Mouse (Mus musculus): ENCODE data around the gene Tmem41a. TPM values are rescaled to one million over a fixed set of nuclear protein-coding genes. Genes with fewer than 3 reads are reported as not detected.

Gene Tmem41a
- polyA plus RNA-seq, 1 experiment from 2014 or later: 102 TPM

- Histone ChIP-seq H3K9me3 (ENCODE audit: control insufficient read depth, low read length) (no peaks in the 10 kb centered on the region; the same call in 1 of the 2 replicates), H3K27me3 (replicated peaks; ENCODE audit: control insufficient read depth, insufficient read depth, low read length) (no peaks in the 10 kb centered on the region), H3K36me3 (ENCODE audit: control insufficient read depth, insufficient read depth, low read length) (no peaks in the 10 kb centered on the region), H3K27ac (ENCODE audit: low read length) (no peak overlapping the region), H3K4me2 (ENCODE audit: low read depth, low read length) (no peak overlapping the region), H3K4me1 (ENCODE audit: control insufficient read depth, insufficient read depth, low read length) (peaks cover 2% of the 10 kb centered on the region), H3K4me3 (ENCODE audit: low read length) (no peak overlapping the region), H3K9ac (ENCODE audit: low read depth, low read length) (no peak overlapping the region)
- ATAC-seq: no peak
- WGBS: 94% methylated on average over 9 of the region's 9 CpGs
These were observed 35.8 kb upstream of the Tmem41a start for GRCm38 (mm10) chr16:21983146-21983545.

DNA sequence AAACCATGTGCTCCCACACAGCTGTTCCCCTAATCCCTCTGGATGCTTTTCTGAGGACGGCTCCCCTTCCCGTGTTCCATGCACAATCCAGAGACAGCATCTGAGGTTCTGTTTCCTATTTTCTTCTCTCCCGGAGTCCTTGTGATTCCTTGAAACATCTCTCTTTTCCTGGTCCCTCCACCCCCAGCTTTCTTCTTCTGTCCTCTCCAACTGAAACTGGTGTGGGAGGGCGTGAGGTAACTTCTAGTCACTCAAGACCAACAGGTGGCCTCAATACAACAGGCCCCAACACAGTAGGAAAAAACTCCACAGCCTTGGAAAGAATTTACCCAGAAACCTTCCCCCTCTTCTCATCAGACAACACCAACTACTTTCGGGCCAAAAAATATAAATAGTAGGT, 30.0 kb upstream of the Tmem41a start:
- no peak overlapping the region for H3K4me2 ChIP-seq (ENCODE audit: low read depth, low read length)
- no peaks in the 10 kb centered on the region for H3K27me3 ChIP-seq (replicated peaks; ENCODE audit: control insufficient read depth, insufficient read depth, low read length)
- no peaks in the 10 kb centered on the region for H3K4me1 ChIP-seq (ENCODE audit: control insufficient read depth, insufficient read depth, low read length)
- ATAC-seq: no peak
- H3K36me3 ChIP-seq (ENCODE audit: control insufficient read depth, insufficient read depth, low read length): no peaks in the 10 kb centered on the region
- no peak overlapping the region for H3K4me3 ChIP-seq (ENCODE audit: low read length)
- no peak overlapping the region for H3K27ac ChIP-seq (ENCODE audit: low read length)
- WGBS: 69% methylated on average over 5 of the region's 5 CpGs
- H3K9ac ChIP-seq (ENCODE audit: low read depth, low read length): no peak overlapping the region
- no peaks in the 10 kb centered on the region; the same call in 1 of the 2 replicates for H3K9me3 ChIP-seq (ENCODE audit: control insufficient read depth, low read length)

DNA sequence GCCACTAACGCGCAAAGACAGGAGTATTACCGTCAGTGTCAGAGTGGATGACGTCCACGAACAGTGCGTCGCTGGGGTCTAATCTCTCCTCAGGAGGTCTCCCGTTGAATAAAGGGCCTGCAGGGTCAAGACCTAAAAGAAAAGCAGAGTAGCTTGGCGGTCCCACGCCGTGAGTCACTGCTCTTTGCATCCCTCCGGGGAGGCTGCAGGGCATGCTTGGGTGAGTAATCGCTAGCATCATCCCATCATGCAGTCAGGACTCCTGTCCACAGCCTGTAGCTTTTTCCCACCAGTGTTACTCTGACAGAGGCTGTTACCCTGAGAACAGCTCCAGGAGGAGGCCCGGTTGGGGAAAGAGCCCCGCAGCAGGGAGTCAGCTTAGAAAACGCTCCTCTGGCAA, 28.9 kb upstream of the Tmem41a start:
- H3K27ac ChIP-seq (ENCODE audit: low read length): no peak overlapping the region
- ATAC-seq: no peak
- no peaks in the 10 kb centered on the region for H3K9me3 ChIP-seq (ENCODE audit: control insufficient read depth, low read length)
- H3K4me1 ChIP-seq (ENCODE audit: control insufficient read depth, insufficient read depth, low read length): no peaks in the 10 kb centered on the region
- no peak overlapping the region for H3K4me3 ChIP-seq (ENCODE audit: low read length)
- 10% methylated on average over 16 of the region's 16 CpGs for WGBS
- H3K36me3 ChIP-seq (ENCODE audit: control insufficient read depth, insufficient read depth, low read length): no peaks in the 10 kb centered on the region
- H3K27me3 ChIP-seq (replicated peaks; ENCODE audit: control insufficient read depth, insufficient read depth, low read length): no peaks in the 10 kb centered on the region
- no peak overlapping the region for H3K9ac ChIP-seq (ENCODE audit: low read depth, low read length)
- H3K4me2 ChIP-seq (ENCODE audit: low read depth, low read length): no peak overlapping the region

- no peak for ATAC-seq
- Histone ChIP-seq H3K9me3 (ENCODE audit: control insufficient read depth, low read length) (no peaks in the 10 kb centered on the region), H3K4me2 (ENCODE audit: low read depth, low read length) (no peak overlapping the region), H3K4me1 (ENCODE audit: control insufficient read depth, insufficient read depth, low read length) (no peaks in the 10 kb centered on the region), H3K36me3 (ENCODE audit: control insufficient read depth, insufficient read depth, low read length) (no peaks in the 10 kb centered on the region), H3K4me3 (ENCODE audit: low read length) (no peak overlapping the region), H3K9ac (ENCODE audit: low read depth, low read length) (no peak overlapping the region), H3K27ac (ENCODE audit: low read length) (no peak overlapping the region), H3K27me3 (replicated peaks; ENCODE audit: control insufficient read depth, insufficient read depth, low read length) (no peaks in the 10 kb centered on the region)
- 73% methylated on average over 4 of the region's 4 CpGs for WGBS
These were observed 24.1 kb upstream of the Tmem41a start for GRCm38 (mm10) chr16:21971446-21971845.

GRCm38 (mm10) chr16:21970536-21970935, 23.2 kb upstream of the Tmem41a start:
- Histone ChIP-seq H3K9ac (ENCODE audit: low read depth, low read length) (no peak overlapping the region), H3K36me3 (ENCODE audit: control insufficient read depth, insufficient read depth, low read length) (no peaks in the 10 kb centered on the region), H3K27me3 (replicated peaks; ENCODE audit: control insufficient read depth, insufficient read depth, low read length) (no peaks in the 10 kb centered on the region), H3K9me3 (ENCODE audit: control insufficient read depth, low read length) (no peaks in the 10 kb centered on the region), H3K4me3 (ENCODE audit: low read length) (no peak overlapping the region), H3K27ac (ENCODE audit: low read length) (no peak overlapping the region), H3K4me1 (ENCODE audit: control insufficient read depth, insufficient read depth, low read length) (no peaks in the 10 kb centered on the region), H3K4me2 (ENCODE audit: low read depth, low read length) (no peak overlapping the region)
- ATAC-seq: no peak
- WGBS: 68% methylated on average over 6 of the region's 6 CpGs

DNA sequence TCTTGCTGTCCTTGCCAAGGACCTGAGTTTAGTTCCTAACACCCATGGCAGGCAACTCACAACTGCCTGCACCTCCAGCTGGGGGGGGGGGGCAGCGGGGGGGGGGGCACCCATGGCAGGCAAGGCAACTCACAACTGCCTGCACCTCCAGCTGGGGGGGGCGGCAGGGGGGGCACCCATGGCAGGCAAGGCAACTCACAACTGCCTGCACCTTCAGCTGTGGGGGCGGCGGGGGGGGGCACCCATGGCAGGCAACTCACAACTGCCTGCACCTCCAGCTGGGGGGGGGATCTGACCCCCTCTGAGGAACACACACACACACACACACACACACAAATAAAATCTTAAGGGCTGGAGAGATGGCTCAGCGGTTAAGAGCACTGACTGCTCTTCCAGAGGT, 22.5 kb upstream of the Tmem41a start:
- H3K36me3 ChIP-seq (ENCODE audit: control insufficient read depth, insufficient read depth, low read length): no peaks in the 10 kb centered on the region
- H3K4me3 ChIP-seq (ENCODE audit: low read length): no peak overlapping the region
- H3K9me3 ChIP-seq (ENCODE audit: control insufficient read depth, low read length): no peaks in the 10 kb centered on the region
- H3K27me3 ChIP-seq (replicated peaks; ENCODE audit: control insufficient read depth, insufficient read depth, low read length): no peaks in the 10 kb centered on the region
- H3K4me1 ChIP-seq (ENCODE audit: control insufficient read depth, insufficient read depth, low read length): no peaks in the 10 kb centered on the region
- no peak overlapping the region for H3K9ac ChIP-seq (ENCODE audit: low read depth, low read length)
- H3K27ac ChIP-seq (ENCODE audit: low read length): no peak overlapping the region
- WGBS: 86% methylated on average over 5 of the region's 5 CpGs
- ATAC-seq: no peak
- no peak overlapping the region for H3K4me2 ChIP-seq (ENCODE audit: low read depth, low read length)

DNA sequence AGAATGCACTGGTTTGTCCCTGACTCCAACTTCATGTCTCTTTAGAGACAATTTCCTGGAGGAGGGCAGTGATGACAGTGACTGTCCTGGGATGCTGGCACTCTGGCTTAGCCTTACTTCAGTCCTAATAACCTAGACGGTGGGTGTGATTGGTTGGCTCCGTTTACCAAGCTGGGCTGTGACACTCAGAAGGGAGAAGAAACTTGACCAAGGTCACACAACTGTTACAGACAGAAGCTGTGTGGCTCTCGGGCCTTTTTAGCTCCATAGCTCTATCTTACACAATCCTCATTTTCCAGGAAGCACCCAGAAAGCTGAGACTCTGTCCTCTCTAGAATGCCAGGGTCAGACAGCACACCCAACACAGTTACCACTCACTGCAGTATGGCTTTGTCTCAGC, 18.2 kb upstream of the Tmem41a start:
- Histone ChIP-seq H3K4me1 (ENCODE audit: control insufficient read depth, insufficient read depth, low read length) (peaks cover 5% of the 10 kb centered on the region; the same call in 1 of the 2 replicates), H3K36me3 (ENCODE audit: control insufficient read depth, insufficient read depth, low read length) (no peaks in the 10 kb centered on the region), H3K27me3 (replicated peaks; ENCODE audit: control insufficient read depth, insufficient read depth, low read length) (no peaks in the 10 kb centered on the region), H3K9ac (ENCODE audit: low read depth, low read length) (no peak overlapping the region), H3K4me2 (ENCODE audit: low read depth, low read length) (no peak overlapping the region), H3K9me3 (ENCODE audit: control insufficient read depth, low read length) (no peaks in the 10 kb centered on the region), H3K27ac (ENCODE audit: low read length) (no peak overlapping the region), H3K4me3 (ENCODE audit: low read length) (no peak overlapping the region)
- no peak for ATAC-seq
- 73% methylated on average over 3 of the region's 3 CpGs for WGBS

GRCm38 (mm10) chr16:21955591-21955990, 8.2 kb upstream of the Tmem41a start:
- no peak for ATAC-seq

GRCm38 (mm10) chr16:21928471-21928870, 18.9 kb downstream of the Tmem41a start:
- WGBS: 80% methylated on average over 13 of the region's 13 CpGs
- Histone ChIP-seq H3K27ac (ENCODE audit: low read length) (no peak overlapping the region), H3K4me1 (ENCODE audit: control insufficient read depth, insufficient read depth, low read length) (no peaks in the 10 kb centered on the region), H3K9me3 (ENCODE audit: control insufficient read depth, low read length) (no peaks in the 10 kb centered on the region), H3K4me3 (ENCODE audit: low read length) (no peak overlapping the region), H3K9ac (ENCODE audit: low read depth, low read length) (no peak overlapping the region), H3K27me3 (replicated peaks; ENCODE audit: control insufficient read depth, insufficient read depth, low read length) (no peaks in the 10 kb centered on the region), H3K36me3 (ENCODE audit: control insufficient read depth, insufficient read depth, low read length) (peaks cover 3% of the 10 kb centered on the region; the same call in 1 of the 2 replicates), H3K4me2 (ENCODE audit: low read depth, low read length) (no peak overlapping the region)
- no peak for ATAC-seq

More at GRCm38 (mm10) chr16:21955591-21955990, 8.2 kb upstream of the Tmem41a start:
- Histone ChIP-seq H3K27me3 (replicated peaks; ENCODE audit: control insufficient read depth, insufficient read depth, low read length) (no peaks in the 10 kb centered on the region), H3K4me3 (ENCODE audit: low read length) (no peak overlapping the region), H3K4me2 (ENCODE audit: low read depth, low read length) (no peak overlapping the region), H3K4me1 (ENCODE audit: control insufficient read depth, insufficient read depth, low read length) (no peaks in the 10 kb centered on the region), H3K27ac (ENCODE audit: low read length) (no peak overlapping the region), H3K36me3 (ENCODE audit: control insufficient read depth, insufficient read depth, low read length) (peaks cover 3% of the 10 kb centered on the region; the same call in 1 of the 2 replicates), H3K9me3 (ENCODE audit: control insufficient read depth, low read length) (no peaks in the 10 kb centered on the region), H3K9ac (ENCODE audit: low read depth, low read length) (no peak overlapping the region)
- WGBS: 86% methylated on average over 12 of the region's 12 CpGs

- H3K36me3 ChIP-seq (ENCODE audit: control insufficient read depth, insufficient read depth, low read length): 0 out of 2 replicates have a peak, but pooled peaks cover 4% of the 10 kb centered on the region
- H3K27ac ChIP-seq (ENCODE audit: low read length): no peak overlapping the region
- no peak for ATAC-seq
- 78% methylated on average over 7 of the region's 7 CpGs for WGBS
- no peaks in the 10 kb centered on the region for H3K9me3 ChIP-seq (ENCODE audit: control insufficient read depth, low read length)
- no peak overlapping the region for H3K9ac ChIP-seq (ENCODE audit: low read depth, low read length)
- H3K4me3 ChIP-seq (ENCODE audit: low read length): no peak overlapping the region
- H3K4me2 ChIP-seq (ENCODE audit: low read depth, low read length): no peak overlapping the region
- H3K27me3 ChIP-seq (replicated peaks; ENCODE audit: control insufficient read depth, insufficient read depth, low read length): no peaks in the 10 kb centered on the region
- H3K4me1 ChIP-seq (ENCODE audit: control insufficient read depth, insufficient read depth, low read length): no peaks in the 10 kb centered on the region
These were observed 30.7 kb downstream of the Tmem41a start for GRCm38 (mm10) chr16:21916681-21917080.
